Mouse (Mus musculus) erythroblast, adult 5-6 weeks (primary cell): ENCODE results near the gene Sema5a. TPM values are rescaled to one million over a fixed set of nuclear protein-coding genes. Genes with fewer than 3 reads are reported as not detected.

Experiments used
- ATAC-seq: replicated peaks from 2 replicates; pipeline ENCODE4 v1.8.0; 2016; ENCODE audit warnings: moderate number of reproducible peaks, mild to moderate bottlenecking, moderate TSS enrichment, inconsistent platforms; ENCODE audit not compliant: poor library complexity, low FRiP score, severe bottlenecking
- total RNA-seq, 2 experiments: library from RNA; stranded (forward) in 1 of 2; stranded (reverse) in 1 of 2; fragments of 150-400 nt in 1 of 2; fragments of 200-764, 138-1000 nt in 1 of 2; gene quantifications; 2 replicates each; pipeline versions ENCODE4 v1.2.3 to v1.2.4; 2015 to 2017; ENCODE audit warnings: low replicate concordance in 2 of 2

Gene Sema5a
- total RNA-seq, 2 experiments from 2014 or later: not detected

DNA sequence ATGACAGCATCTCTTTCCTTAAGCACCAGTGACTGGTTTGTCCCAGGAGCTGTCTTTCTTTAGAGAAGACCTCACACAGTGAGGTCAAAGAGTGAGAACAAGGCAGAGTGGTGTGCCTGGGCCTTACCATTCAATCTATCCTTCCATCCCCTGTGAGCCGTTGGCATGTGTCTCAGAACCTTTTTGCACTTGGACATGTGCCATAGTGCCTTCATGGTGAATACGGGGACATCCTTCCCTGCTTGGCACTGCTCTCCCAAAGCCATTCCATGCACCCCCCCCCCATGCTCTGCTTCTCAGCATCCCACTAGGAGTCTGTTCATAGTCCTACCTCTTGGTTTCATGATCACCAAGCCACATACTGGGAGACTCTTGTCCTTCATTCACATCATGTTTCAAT, 96.8 kb downstream of the Sema5a start:
- ATAC-seq: no peak

DNA sequence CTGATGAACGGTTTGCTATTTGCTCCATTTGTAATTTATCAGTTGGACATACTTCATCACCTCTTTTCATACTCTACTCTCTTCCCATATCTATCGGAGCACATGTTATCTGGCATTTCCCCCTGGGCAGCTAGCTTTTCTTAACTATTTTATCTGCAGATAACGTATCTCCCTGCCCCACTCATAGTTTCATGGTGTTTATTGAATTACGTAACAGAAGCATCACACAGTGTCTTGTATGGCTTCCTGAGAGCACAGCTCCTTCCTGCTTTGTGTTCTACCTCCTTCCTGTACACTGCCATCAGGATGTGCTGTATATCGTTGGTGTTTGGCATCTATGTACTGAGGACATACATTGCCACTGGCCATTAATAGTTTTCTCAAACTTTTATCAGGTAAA, 98.9 kb downstream of the Sema5a start:
- no peak for ATAC-seq

DNA sequence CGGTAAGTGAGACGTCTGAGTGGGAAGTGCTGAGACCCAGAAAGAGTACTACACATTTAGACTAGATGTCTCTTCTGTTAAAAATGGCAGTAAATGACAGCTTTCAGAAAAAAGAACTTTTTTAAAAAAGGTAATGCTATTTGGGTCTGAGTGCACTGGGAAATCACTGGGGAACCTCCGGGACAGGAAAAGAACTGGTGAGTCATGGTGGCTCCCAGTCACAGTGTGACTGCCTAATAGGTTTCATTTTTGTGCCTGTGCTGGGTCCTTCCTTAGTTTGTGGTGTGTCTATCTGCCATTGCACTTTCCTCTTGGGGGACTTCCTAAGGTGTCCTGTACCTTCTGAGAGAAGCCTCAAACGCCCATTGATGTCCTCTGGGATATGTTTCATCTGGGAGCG, 102.7 kb downstream of the Sema5a start:
- ATAC-seq: no peak

DNA sequence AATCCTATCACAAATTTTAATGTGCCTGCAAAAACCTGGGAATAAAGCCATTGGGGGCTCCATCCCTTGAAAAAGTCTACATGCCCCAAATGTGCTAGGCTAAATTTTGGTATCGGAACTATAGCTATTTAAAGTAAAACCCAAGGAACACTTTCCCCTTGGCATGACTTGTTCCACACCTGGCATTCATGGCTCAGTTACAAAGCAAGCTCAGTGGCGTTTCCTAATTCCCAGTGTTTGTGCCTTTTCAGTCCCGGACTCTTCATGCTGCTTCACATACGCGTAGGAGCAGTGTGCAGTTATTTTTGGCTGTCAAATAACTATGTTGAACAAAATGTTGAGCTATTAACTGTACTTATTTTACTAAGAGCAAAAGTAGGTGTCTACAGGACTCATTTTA, 104.7 kb downstream of the Sema5a start:
- no peak for ATAC-seq

DNA sequence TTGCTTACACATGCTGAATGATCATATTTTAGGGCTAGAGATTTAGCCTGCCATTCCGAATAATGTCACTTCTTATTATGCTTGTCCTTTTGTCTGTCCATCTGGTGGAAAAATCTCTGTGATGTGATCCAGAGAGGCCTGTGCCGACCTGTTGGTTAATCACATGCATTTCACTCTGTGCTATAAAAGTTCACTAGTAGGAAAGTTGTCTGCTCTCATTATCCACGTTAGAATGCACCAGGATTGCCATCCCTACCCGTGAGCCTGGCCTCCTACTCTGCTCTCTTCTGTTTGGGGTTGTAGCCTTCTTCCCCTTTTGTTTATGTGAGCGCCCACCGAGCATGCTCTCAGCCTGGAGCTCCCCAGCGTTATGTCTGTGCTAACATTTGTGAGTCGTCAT, 108.4 kb downstream of the Sema5a start:
- ATAC-seq: no peak

DNA sequence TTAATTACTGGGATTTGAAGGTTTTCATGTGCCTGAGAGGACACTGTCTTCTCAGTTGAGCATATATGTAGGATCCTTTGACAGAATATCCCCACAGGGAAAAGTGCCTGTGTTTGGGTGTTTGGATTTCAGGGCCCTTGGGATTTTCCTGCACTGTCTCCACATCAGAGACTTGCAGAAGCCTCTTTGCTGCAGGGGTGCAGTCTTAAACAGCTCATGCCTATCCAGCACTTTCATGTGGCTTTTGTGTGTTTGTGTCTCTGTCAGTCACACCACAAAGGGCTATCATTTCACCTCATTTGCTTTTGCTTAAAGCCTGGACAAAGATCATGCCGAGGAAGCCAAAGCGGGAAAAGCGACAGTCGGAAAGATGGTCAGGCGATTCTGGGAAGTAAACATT, 108.9 kb downstream of the Sema5a start:
- ATAC-seq: no peak

DNA sequence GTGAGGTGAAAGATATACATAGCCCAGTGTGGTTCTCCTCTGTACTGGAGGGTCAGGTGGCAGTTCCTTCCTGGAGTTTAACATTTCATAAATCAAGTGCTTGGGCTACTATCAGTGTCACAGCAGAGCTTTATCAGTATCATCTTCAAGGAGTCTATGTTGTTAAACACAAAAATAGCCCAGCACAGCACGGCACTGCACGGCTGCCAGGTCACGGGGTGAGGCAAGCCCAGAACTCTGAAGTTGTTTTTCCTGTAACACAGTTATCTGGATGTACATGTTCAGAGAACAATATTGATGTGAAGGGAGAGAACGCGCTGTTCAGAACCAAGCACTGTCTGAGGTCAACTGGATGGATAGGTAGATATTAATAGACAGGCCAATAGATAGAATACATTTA, 112.2 kb downstream of the Sema5a start:
- no peak for ATAC-seq

DNA sequence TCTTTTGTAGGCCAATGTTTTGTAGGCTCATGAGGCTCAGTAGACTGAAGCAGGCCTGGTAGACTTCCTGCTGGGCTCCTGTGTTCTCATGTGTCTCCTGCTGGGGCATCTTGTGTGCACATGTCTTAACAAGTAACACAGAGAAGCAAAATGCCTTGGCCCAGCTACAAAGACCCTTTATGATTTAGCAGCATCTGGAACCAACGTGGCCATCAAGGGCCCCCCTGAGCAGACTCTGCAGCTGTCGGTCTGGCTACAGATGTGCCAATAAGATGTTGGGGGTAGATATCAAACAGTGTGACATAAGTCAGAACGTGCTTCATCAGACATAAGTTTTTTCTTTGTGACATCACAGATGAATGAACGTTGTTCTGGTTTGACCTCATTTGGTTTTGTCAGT, 123.2 kb downstream of the Sema5a start:
- no peak for ATAC-seq

DNA sequence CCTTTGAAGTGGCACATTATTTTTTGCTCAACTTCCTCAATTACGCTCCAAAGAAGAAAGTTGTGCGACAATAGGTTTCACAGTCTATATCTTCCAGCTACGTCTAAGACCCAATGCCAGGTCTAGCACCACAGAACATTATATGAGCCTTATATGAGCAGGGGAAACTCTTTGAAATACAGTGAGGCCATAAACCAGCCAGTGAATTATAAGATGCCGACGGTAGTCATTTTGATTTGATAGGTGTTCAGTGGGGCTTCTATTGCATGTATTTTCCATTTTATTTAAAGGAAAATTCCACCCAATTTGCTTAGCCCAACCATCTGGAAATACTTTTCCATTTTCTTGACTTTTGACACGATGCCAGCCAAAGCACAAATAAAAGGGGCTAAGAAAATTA, 126.3 kb downstream of the Sema5a start:
- ATAC-seq: no peak

DNA sequence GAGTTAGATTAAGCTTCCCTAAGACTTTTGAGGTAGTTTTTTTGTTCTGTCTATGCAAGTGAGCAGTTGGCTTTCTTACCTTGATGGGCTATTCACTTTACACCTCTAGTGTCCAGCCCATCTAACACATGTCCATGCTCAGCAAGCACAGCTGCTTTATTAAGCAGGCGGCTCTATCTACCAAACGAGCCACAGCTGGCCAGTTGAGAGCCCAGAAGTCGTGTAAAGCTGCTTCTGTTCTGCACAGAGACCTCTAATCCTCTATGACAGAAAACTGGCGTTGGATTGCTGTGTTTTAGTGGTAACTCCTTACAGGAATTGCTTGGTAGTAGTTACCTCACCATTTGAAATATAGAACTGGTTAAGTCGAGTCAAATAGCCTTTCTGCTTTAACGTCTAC, 126.8 kb downstream of the Sema5a start:
- no peak for ATAC-seq

DNA sequence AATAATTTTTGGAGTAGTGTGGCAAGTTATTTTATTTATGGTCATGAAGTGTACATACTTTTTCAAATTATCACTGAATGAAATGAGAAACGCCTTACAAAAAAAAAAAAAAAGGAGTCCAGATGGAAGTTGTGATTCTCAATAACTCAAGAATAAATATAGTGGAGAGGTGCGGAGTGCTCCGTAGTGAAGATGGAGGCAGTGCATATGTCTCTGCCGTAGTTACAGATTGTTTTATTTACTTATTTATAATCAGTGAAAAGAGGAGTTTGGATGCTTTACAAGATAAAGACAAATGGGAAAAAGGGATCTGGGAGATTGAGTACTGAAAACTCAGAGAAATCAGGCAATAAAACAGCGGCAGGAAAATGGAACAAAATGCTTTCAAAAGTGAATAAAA, 131.7 kb downstream of the Sema5a start:
- no peak for ATAC-seq

DNA sequence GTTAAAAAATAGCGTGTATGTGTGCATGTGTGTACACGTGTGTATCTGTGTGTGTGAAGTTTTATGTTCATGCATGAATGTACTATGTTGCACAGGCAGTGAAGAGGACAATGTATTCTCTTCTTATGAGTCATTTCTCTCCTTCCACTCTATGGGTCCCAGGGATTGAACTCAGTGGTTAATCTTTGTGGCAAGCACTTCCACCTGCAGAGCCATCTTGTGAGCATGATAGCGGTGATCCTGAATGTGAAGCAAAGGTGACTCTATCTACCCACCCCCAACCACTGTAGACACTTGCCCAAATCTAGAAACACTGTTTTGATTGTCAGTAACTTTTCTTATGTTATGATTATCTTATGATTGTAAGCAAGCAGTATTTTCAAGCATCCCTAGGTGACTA, 133.2 kb downstream of the Sema5a start:
- ATAC-seq: no peak

DNA sequence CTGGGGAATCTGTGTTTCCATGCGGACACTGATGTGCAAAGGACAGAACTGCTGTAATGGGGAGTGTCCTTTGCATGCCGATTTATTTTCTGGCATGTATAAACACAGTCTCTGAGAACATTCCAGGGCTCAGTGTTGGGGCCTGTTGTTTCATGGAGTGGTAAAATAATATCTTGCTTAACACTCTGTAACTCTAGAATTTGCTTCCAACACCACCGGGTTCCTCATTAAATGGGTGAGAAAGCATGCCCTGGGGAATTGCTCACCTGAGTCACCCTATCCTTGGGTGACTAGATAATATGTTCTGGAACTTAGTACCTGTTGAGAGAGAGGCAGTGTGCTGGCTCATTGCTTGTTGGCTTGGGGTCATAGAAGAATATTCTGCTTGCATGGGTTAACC, 135.7 kb downstream of the Sema5a start:
- ATAC-seq: no peak

DNA sequence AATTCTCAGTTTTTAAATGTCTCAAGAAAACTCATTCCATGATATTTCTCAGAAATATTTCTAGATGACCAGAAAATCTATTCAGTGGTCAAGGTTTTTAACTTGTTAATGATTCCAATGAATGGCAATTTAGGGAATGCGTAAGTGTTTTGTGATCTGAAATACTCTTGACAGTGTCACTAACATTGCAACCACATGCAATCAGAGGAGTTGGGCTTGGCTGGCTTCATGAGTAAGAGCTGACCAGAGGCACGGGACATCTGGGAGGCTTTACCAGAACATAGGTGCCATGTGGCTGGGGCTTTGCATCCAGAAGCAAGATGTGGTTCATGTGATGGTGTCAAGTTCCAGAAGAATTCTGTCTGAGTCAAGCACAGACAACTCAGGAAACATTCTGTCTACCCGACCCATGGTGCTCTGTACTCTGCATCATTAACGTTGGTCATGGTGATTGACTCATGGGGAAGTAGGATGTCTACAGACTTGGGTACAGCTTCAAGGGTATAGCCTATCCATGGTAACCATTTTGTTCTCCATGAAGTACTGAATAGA, 138.4 kb downstream of the Sema5a start:
- no peak for ATAC-seq

DNA sequence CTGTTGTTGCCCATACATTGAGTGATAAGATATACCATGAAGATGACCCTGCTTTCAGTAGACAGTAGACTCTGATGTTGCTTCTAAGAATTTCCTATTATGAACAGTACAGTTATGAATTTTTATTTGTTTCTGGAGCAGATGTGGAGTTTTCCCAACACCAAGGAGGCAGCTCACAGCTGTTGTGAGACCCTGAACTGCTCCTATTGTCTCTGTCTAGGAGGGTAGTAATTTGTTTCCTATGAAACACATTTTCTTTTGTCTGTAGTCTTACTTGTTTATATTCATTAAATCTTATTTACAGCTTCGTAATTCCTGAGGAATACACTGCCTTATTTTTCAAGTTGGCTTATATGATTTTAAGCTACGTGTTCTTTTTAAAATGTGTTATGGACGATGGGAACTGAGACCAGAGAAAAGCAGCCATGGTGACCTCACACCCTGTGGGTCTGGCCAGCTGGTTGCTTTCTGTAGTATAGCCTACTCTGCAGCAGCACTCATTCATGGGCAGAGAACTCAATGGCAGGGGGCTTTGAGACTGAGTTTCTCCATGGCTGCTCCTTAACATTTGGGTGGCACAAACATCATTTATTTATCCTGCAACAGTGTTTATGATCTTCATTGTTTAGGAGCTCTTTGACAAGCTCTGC, 151.8 kb downstream of the Sema5a start:
- no peak for ATAC-seq

DNA sequence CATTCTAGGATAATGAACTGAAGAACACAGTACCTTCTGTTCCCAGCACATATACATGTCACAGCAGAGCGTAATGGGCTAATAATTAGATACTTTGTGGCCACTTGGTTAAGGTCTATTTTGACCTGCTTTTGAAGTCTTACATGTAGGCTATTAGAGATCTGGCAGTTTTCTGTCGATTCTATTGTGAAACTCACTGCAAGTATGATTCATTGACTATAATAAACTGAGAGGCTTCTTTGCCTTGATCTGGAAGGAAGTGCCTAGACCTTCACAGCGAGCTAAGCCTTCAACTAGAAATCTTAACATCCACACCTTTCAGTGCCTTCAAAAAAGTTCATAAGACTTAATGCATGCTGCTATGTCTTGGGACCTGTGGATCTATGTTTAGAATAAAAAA, 152.5 kb downstream of the Sema5a start:
- ATAC-seq: no peak

DNA sequence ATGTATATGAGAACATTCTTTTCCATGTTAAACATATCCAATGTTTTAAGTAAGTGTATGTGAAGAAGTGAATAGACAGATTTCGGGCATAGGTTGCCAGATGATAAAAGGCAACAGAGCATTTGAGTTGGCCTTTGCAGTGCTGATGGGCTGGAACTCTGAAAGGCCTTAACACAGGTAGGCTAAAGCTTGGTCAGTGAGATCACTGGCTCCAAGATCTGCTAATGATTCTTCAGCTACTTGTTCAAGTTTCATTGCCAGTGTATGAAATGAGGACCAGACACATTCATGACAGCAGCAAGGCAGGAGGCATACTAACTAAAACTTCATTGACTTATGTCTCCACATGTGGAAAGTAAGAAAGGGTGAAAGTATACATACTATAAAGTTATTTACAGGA, 154.1 kb downstream of the Sema5a start:
- ATAC-seq: no peak

DNA sequence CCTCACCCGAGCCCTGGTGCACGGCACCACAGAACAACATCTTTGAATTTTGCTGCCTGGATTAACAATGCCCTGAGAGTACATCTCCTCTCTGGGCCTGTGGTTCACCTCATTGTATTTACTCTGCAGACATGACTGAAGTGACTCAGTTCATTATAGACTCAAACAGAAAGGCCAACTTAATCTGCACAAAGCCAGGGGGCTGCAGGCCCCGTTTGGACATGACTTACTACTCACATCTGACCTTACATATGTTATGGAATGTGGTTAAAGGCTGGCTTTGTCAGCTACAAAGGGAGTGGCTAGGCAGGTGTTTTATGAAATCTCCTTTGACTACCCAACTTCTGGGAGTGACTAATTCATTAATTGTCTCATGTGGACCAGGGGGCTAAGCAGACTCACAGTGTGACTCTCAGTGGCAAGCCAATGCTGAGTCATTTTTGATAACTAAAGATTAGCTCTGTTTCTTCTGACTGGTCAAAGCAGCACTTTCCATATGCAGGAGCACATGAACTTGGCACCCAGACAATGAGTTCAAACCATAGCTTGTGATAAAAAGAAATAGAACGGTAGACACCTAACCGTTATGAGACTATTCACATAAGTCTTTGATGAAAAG, 157.4 kb downstream of the Sema5a start:
- no peak for ATAC-seq

DNA sequence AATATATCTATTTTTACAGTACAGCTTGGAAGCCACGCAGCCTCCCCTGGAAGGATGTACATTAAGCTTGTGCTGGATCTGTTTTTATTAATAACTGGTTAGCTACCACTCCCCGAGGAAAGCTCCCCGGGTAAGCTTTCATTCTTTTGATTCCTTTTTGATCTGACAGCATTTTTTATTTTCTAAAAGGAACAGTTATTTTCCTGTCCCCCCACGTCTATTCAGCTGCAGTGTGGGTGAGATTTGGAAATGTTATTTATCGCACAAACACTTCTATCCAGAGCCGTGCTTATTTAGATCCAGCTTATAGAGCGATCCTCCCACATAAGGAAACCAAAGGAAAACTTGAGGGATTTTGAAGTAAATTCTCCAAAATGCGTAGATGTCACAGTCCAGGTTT, 158.7 kb downstream of the Sema5a start:
- no peak for ATAC-seq

DNA sequence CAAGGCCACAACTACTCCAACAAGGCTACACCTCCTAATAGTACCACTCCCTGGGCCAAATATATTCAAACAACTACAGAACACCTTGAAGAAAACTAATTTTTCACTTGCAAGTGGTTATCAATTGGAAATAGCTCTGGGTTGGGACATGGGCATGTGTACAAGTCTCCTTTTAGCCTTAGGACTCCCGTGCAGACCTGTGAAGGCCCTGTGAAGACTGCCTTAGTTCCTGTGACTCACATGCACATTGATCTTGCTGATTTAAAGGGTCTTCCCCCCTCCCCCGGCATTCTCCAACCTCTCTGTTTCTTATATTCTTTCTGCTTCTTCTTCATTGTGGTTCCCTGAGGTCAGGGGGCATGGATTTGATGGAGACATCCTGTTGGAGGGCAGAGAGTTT, 161.8 kb downstream of the Sema5a start:
- no peak for ATAC-seq

DNA sequence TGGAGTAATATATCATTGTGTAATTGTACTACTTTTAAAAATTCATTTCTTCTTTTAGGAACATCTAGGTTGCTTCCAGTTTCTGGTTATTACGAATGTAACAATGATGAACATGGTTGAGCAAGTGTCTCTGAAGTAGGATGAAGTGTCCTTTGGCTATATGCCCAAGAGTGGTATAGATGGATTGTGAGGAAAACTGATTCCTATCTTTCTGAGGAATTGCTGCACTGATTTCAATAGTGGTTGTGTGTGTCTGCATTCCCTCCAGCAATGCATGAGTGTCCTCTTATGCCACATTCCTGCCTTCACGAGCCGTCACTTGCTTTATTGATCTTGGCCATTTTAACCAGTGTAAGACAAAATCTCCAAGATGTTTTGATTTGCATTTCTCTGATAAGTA, 163.2 kb downstream of the Sema5a start:
- no peak for ATAC-seq

DNA sequence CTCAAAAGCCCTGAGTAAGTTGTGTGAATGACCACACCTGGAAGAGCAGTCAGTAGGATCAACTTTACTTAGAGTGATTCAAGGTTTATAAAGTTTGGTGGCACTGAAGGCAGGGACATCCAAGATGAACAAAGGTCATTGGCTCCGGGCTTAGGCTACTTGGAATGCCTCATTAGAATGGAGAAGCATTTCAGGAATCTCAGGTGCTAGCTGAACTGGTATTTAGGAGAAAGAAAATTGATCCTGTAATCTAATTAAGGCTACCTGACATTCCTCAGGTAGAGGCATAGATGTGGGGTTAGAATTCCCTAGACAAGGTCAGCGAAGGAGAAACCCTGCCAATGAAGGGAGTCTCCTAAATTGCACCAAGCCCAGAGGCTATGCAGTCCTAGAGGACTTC, 171.7 kb downstream of the Sema5a start:
- ATAC-seq: no peak
